Mouse (Mus musculus) liver, adult 2 months (tissue): Measurements from ENCODE around the gene Plin2.

Source experiments
- CTCF ChIP-seq: fragments of 200-500 bp; IDR thresholded peaks from 2 replicates; pipeline ENCODE4 v1.5.1; 2011; ENCODE audit warnings: low read depth, low read length, control low read depth
- POLR2A ChIP-seq: fragments of 200-500 bp; IDR thresholded peaks from 2 replicates; pipeline ENCODE4 v1.6.1; 2011; ENCODE audit warnings: low read length, control low read depth; ENCODE audit not compliant: insufficient read depth; ENCODE audit errors: extremely low read depth

- TF ChIP-seq CTCF, result peak; percentile 36; the same call in 1 of the 2 replicates
- no peak for TF ChIP-seq POLR2A
Observed at GRCm38 (mm10) chr4:86695081-86695480, 25.2 kb upstream of the Plin2 start.
